Mouse (Mus musculus) embryo, embryonic 9.5 days (tissue): ENCODE data around the gene Gtf2i.

Source experiments
- DNase-seq: peaks from one replicate; pipeline ENCODE4 v3.0.0-alpha.2; 2017; ENCODE audit errors: extremely low spot score

The Gtf2i gene

GRCm38 (mm10) chr5:134277109-134277508, 37.5 kb downstream of the Gtf2i start:
- DNase-seq: no peak

- no peak for DNase-seq
Observed at GRCm38 (mm10) chr5:134275556-134275955, 39.0 kb downstream of the Gtf2i start.

GRCm38 (mm10) chr5:134275021-134275420, 39.5 kb downstream of the Gtf2i start:
- DNase-seq: no peak

GRCm38 (mm10) chr5:134273761-134274160, 40.8 kb downstream of the Gtf2i start:
- no peak for DNase-seq

- DNase-seq: no peak
Observed at GRCm38 (mm10) chr5:134272761-134273160, 41.8 kb downstream of the Gtf2i start.

- DNase-seq: no peak
Observed at GRCm38 (mm10) chr5:134271421-134271820, 43.1 kb downstream of the Gtf2i start.

- no peak for DNase-seq
Observed at GRCm38 (mm10) chr5:134270566-134270965, 44.0 kb downstream of the Gtf2i start.

- no peak for DNase-seq
Observed at GRCm38 (mm10) chr5:134269751-134270150, 44.8 kb downstream of the Gtf2i start.

- no peak for DNase-seq
Observed at GRCm38 (mm10) chr5:134268751-134269150, 45.8 kb downstream of the Gtf2i start.

- DNase-seq: no peak
Observed at GRCm38 (mm10) chr5:134266404-134266803, 48.2 kb downstream of the Gtf2i start.

- no peak for DNase-seq
Observed at GRCm38 (mm10) chr5:134265890-134266289, 48.7 kb downstream of the Gtf2i start.

GRCm38 (mm10) chr5:134260001-134260636, 54.4 kb downstream of the Gtf2i start:
- DNase-seq: no peak

GRCm38 (mm10) chr5:134258934-134259333, 55.6 kb downstream of the Gtf2i start:
- DNase-seq: no peak

- no peak for DNase-seq
Observed at GRCm38 (mm10) chr5:134258395-134258794, 56.2 kb downstream of the Gtf2i start.

GRCm38 (mm10) chr5:134257349-134258031, 57.1 kb downstream of the Gtf2i start:
- DNase-seq: no peak

GRCm38 (mm10) chr5:134255294-134255693, 59.3 kb downstream of the Gtf2i start:
- DNase-seq: no peak

- DNase-seq: no peak
Observed at GRCm38 (mm10) chr5:134253806-134254205, 60.8 kb downstream of the Gtf2i start.

GRCm38 (mm10) chr5:134251083-134251482, 63.5 kb downstream of the Gtf2i start:
- no peak for DNase-seq

- DNase-seq: no peak
Observed at GRCm38 (mm10) chr5:134250601-134251000, 64.0 kb downstream of the Gtf2i start.

GRCm38 (mm10) chr5:134249245-134249649, 65.3 kb downstream of the Gtf2i start:
- DNase-seq: no peak

GRCm38 (mm10) chr5:134248608-134249244, 65.8 kb downstream of the Gtf2i start:
- no peak for DNase-seq

GRCm38 (mm10) chr5:134246146-134246545, 68.4 kb downstream of the Gtf2i start:
- no peak for DNase-seq

- DNase-seq: no peak
Observed at GRCm38 (mm10) chr5:134244890-134245289, 69.7 kb downstream of the Gtf2i start.
